Comparison of ENCODE assay signal across 9 mouse cellular contexts in the genomic region with DNA sequence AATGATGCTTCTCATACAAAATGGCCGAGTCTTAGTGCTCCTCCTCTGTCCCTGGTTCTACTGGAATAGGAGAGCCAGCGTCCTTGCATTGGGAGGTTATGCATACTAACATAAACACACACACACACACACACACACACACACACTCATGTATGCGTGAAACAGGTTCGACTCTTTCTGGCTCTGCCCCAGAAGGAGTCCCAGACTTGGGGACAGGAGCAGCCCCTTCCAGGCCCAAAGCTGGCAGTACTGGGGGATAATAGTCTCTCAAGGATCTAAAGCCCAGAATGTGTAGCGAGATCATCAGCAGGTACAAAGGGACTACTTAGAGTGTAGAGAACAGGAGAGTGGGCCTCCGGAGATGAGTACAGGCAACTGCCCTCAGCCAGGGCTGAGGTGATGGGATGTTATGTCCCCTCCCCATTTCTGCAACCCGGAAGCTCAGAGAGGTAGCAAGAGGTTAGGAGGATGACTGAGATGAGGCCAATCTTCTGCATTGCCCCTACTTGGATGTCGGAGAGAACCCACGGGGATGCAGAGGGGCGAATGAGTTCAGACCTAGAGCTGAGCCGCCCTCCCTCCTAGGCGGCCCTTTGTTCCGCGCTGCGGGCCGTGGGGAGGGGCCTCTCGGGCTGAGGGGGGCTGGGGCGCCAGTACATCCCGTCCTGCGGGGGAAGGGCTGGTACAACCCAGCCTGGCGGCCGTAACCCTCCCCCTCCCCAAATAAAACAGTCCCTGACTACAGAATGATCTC. TPM values are rescaled to one million over a fixed set of nuclear protein-coding genes. Genes with fewer than 3 reads are reported as not detected.
DNase-seq lines count a peak whose midpoint lies in the region; ATAC-seq and TF ChIP-seq lines count a peak whose summit lies in the region.
"Had no signal": no experiment of that assay in that cellular context is flagged by ENCODE, and none has a peak within 500 bp of the region (broad histone marks: within the 10 kb centered on the region; RNA-seq: fewer than 3 reads in every experiment).

No protein-coding gene starts in this region.

- no peaks in the 10 kb centered on the region for H3K9me3 ChIP-seq in lung, embryonic 16.5 days (ENCODE audit: control insufficient read depth, low read length)
- no peaks in the 10 kb centered on the region for H3K9me3 ChIP-seq in intestine, embryonic 14.5 days (ENCODE audit: control insufficient read depth, low read length)

- peak overlapping the region; percentile 43 for H3K4me3 ChIP-seq in lung, embryonic 16.5 days (ENCODE audit: low read length)
- no peak overlapping the region for H3K4me3 ChIP-seq in lung, adult 2 months (replicated peaks; ENCODE audit: extremely low read depth, low read depth, low read length)
- peak overlapping the region; percentile 42 for H3K4me3 ChIP-seq in intestine, embryonic 14.5 days (ENCODE audit: low read depth, low read length)

- no peak for TF ChIP-seq CTCF in lung, adult 2 months (IDR thresholded peaks at IDR 0.05; ENCODE audit: insufficient read depth, low read length)

- DNase-seq in cerebellum, adult 11-12 months, result peak; percentile 61
- no peak for DNase-seq in cerebellum, adult 11 months
- no peak for DNase-seq in lung, adult 2 months
- no peak for DNase-seq in intestine, embryonic 14.5 days (ENCODE audit: low spot score)
- peak; percentile 50 for DNase-seq in retina, postnatal 1 day
- no peak for DNase-seq in thymus, postnatal 25 days
- DNase-seq in gastrocnemius, postnatal 25 days, result no peak

- H3K36me3 ChIP-seq in lung, embryonic 16.5 days (ENCODE audit: control insufficient read depth, insufficient read depth, low read length), result no peaks in the 10 kb centered on the region
- no peaks in the 10 kb centered on the region for H3K36me3 ChIP-seq in intestine, embryonic 14.5 days (ENCODE audit: control insufficient read depth, insufficient read depth, low read length)

- peaks cover 41% of the 10 kb centered on the region for H3K27me3 ChIP-seq in lung, embryonic 16.5 days (ENCODE audit: control insufficient read depth, insufficient read depth, low read depth, low read length)
- H3K27me3 ChIP-seq in intestine, embryonic 14.5 days (replicated peaks; ENCODE audit: control insufficient read depth, insufficient read depth, low read length), result peaks cover 60% of the 10 kb centered on the region

- ATAC-seq in lung, embryonic 16.5 days (ENCODE audit: low read depth), result no peak; the same call in 1 of the 2 replicates
- ATAC-seq in intestine, embryonic 14.5 days (replicated peaks; ENCODE audit: low FRiP score, low TSS enrichment, low read depth), result no peak

- TF ChIP-seq POLR2A in lung, adult 2 months (IDR thresholded peaks at IDR 0.05; ENCODE audit: borderline replicate concordance, extremely low read depth, low read depth, low read length), result no peak

- H3K27ac ChIP-seq in lung, embryonic 16.5 days (ENCODE audit: low read length), result no peak overlapping the region
- H3K27ac ChIP-seq in intestine, embryonic 14.5 days (ENCODE audit: low read depth), result no peak overlapping the region
- H3K27ac ChIP-seq: liver, embryonic 14.5 days had no signal

- 7% methylated on average over 20 of the region's 22 CpGs for WGBS in lung, embryonic 16.5 days
- 7% methylated on average over 22 of the region's 22 CpGs for WGBS in lung, adult 2 months
- WGBS in intestine, embryonic 14.5 days, result 9% methylated on average over 22 of the region's 22 CpGs

- no peak overlapping the region for H3K9ac ChIP-seq in lung, embryonic 16.5 days (ENCODE audit: low read length)
- no peak overlapping the region for H3K9ac ChIP-seq in intestine, embryonic 14.5 days (ENCODE audit: low read length)
- H3K9ac ChIP-seq: liver, embryonic 14.5 days had no signal

- no peaks in the 10 kb centered on the region; the same call in 1 of the 2 replicates for H3K4me1 ChIP-seq in lung, embryonic 16.5 days (replicated peaks; ENCODE audit: control insufficient read depth, insufficient read depth, low read length)
- no peaks in the 10 kb centered on the region for H3K4me1 ChIP-seq in lung, adult 2 months (ENCODE audit: control insufficient read depth, insufficient read depth, low read length)
- 0 out of 2 replicates have a peak, but pooled peaks cover 4% of the 10 kb centered on the region for H3K4me1 ChIP-seq in intestine, embryonic 14.5 days (replicated peaks; ENCODE audit: control insufficient read depth, insufficient read depth, low read length)

- H3K4me2 ChIP-seq in lung, embryonic 16.5 days (ENCODE audit: low read depth, low read length), result peak overlapping the region; percentile 61
- H3K4me2 ChIP-seq in intestine, embryonic 14.5 days (ENCODE audit: low read length), result peak overlapping the region; percentile 77

RNA-seq across cellular contexts. Expression of gene Kcnq2, which starts 1.1 kb away (rescaled TPM):
- polyA plus RNA-seq in lung, embryonic 16.5 days (2015; fragmentation: Nextera tagmentation; extraction: Ambion mirVana), result 0.10 and 0.29 TPM in 2 replicates
- polyA plus RNA-seq in lung, adult 2 months (2012; rRNA removed), result 0.02 TPM in 2 replicates
- 2.0 and 2.4 TPM in 2 replicates for polyA plus RNA-seq in intestine, embryonic 14.5 days (2014; fragmentation: Nextera tagmentation; extraction: Ambion mirVana)
- not detected for total RNA-seq in gastrocnemius, postnatal 25 days (2021)

RNA-seq across cellular contexts. Expression of gene Eef1a2, which starts 22.8 kb away (rescaled TPM):
- polyA plus RNA-seq in lung, embryonic 16.5 days (2015; fragmentation: Nextera tagmentation; extraction: Ambion mirVana), result 0.16 and 0.20 TPM in 2 replicates
- polyA plus RNA-seq in lung, adult 2 months (2012; rRNA removed), result 12.6 and 44.1 TPM in 2 replicates
- polyA plus RNA-seq in intestine, embryonic 14.5 days (2014; fragmentation: Nextera tagmentation; extraction: Ambion mirVana), result 0.32 and 0.36 TPM in 2 replicates
- total RNA-seq in gastrocnemius, postnatal 25 days (2021), result 1,000 to 10,000 TPM; 1,917 to 2,157 TPM
- polyA plus RNA-seq: liver, embryonic 14.5 days had no signal

RNA-seq across cellular contexts. Expression of gene Ppdpf, which starts 53.0 kb away (rescaled TPM):
- 292 and 303 TPM in 2 replicates for polyA plus RNA-seq in lung, embryonic 16.5 days (2015; fragmentation: Nextera tagmentation; extraction: Ambion mirVana)
- polyA plus RNA-seq in lung, adult 2 months (2012; rRNA removed), result 145 and 157 TPM in 2 replicates
- 350 and 369 TPM in 2 replicates for polyA plus RNA-seq in intestine, embryonic 14.5 days (2014; fragmentation: Nextera tagmentation; extraction: Ambion mirVana)
- 10 to 100 TPM; 44.4 to 49.5 TPM for total RNA-seq in gastrocnemius, postnatal 25 days (2021)

Comparison
In these comparisons a context has a peak if more than half of its experiments do, and no peak if none do; other contexts are left out.
1. DNase-seq: peak in cerebellum, adult 11-12 months (single experiment) and retina, postnatal 1 day (single experiment); none in cerebellum, adult 11 months (single experiment), lung, adult 2 months (single experiment), intestine, embryonic 14.5 days (single experiment), thymus, postnatal 25 days (single experiment) and gastrocnemius, postnatal 25 days (single experiment).